Mouse (Mus musculus): ENCODE data around the gene Slf2. TPM values are rescaled to one million over a fixed set of nuclear protein-coding genes. Genes with fewer than 3 reads are reported as not detected.

Slf2 gene
- polyA plus RNA-seq, 1 experiment from 2014 or later, result 11.9 TPM

DNA sequence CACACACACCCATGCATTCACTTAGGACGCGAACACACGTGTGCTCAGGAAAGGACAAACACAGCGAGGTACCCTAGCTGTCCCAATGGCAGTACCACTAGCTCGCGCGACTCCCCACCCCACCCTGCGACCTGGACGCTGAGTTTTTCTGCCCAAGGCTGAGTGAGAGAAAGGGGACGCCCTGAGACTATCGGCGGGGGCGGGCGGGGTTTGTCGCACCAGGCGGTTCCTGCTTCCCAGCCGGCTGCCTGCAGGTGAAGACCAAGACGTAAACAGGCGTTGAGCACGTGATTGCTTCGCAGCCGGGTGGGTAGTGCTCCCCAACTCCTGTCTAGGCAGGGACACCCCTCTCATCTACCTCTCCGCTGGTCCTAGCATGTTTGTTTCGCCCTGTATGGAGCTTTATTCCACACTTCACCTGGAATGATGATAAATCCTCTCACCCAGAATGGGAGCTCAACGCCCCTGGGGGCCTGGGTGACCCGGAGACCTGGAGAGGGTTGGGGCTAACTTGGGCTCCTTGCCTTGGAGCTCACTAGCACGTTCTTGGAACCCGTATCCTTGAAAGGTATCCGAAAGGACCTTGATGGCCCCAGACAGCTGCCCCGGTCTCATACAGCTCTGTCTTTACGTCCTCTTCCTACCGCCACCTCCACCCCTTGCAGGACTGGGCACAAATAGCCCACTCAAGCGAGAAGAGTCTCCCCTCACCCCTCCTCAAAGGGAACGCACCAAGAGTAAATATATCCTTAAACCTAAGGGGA is 84.7 kb downstream of the Slf2 start:
- Histone ChIP-seq H3K36me3 (ENCODE audit: control insufficient read depth, insufficient read depth) (peaks cover 9% of the 10 kb centered on the region), H3K9ac (ENCODE audit: low read depth, low read length) (peak overlapping the region; percentile 21), H3K27me3 (ENCODE audit: control insufficient read depth, insufficient read depth, low read depth, low read length) (no peaks in the 10 kb centered on the region; the same call in none of the 2 replicates), H3K4me1 (ENCODE audit: control insufficient read depth, low read depth, low read length) (peaks cover 24% of the 10 kb centered on the region), H3K4me2 (ENCODE audit: low read depth, low read length) (peak overlapping the region; percentile 89), H3K27ac (ENCODE audit: low read length) (peak overlapping the region; percentile 37), H3K4me3 (ENCODE audit: low read depth, low read length) (peak overlapping the region; percentile 61), H3K9me3 (replicated peaks; ENCODE audit: control insufficient read depth, low read length) (no peaks in the 10 kb centered on the region)
- ATAC-seq (ENCODE audit: low read depth), result peak; percentile 12; the same call in 1 of the 2 replicates
- under 1% methylated on average over 34 of the region's 34 CpGs for WGBS (ENCODE audit: insufficient replicate concordance)

DNA sequence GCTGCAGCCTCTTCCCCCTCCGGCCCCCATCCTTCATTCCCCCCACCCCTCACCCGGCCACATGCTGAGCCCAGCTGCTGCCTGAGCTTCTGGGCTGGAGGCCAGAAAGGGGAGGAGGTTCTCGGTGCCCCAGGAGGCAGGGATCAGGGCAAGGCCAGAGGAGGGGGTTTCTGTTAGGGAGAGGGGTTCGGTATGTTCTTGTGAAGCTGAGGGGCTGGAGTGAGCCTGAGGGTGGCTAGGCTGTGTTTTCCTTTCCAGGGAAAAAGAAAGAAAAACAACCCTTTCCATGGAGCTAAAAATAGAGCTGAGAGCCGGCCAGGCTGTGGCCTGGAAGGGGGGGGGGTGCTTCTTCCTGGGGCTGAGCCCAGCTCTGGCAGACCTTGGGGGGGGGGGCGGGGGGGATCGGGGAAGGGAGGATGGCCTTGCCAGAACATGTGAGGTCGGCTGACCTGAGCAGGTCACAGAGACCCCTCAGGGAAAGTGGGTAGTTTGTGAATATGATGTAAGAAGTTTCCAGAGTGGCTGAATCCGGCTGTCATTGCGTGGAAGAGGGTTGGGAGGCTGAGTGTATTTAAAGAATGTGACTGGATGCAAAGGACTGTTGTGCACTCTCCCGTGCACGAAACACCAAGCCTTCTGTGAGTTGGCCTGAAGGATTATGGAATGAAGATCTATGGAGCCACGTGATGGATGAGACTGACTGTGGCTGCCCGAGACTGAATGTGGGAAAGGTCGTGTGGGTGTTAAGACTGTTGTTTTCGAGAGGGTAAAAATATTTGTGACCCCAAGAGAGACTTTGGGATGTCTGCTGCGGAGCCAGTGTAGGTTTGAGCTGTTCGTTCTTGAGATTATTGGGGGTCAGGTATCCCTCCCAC is 85.6 kb downstream of the Slf2 start:
- H3K4me1 ChIP-seq (ENCODE audit: control insufficient read depth, low read depth, low read length), result peaks cover 24% of the 10 kb centered on the region

DNA sequence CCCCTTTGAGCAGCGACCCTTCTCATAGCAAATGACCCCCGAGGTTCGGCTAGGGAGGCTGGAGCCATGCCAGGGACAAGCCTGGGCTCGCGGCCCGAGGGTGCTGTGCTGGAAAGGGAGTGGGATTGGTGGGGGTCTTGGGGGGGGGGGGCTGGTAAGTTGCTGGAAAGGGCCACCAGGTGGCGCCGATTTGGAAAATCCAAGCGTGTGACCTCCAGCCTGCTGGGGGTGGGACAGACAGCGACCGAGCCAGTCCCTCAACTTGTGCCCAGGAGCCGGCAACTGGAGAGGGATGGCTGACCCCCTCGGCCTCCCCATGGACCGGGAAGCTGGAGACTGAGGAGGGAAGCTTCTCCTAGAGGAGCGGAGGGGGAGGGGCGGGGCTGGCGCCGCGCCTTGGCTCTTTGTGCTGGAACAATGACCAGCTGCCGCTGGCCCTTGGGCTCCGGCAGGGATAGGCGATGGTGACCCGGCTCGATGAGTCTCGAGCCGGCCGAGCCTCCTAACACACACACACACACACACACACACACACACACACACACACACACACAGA is 86.3 kb downstream of the Slf2 start:
- peak overlapping the region; percentile 53 for H3K27ac ChIP-seq (ENCODE audit: low read length)
- peak; percentile 12; the same call in 1 of the 2 replicates for ATAC-seq (ENCODE audit: low read depth)
- peaks cover 24% of the 10 kb centered on the region for H3K4me1 ChIP-seq (ENCODE audit: control insufficient read depth, low read depth, low read length)
- no peaks in the 10 kb centered on the region for H3K36me3 ChIP-seq (ENCODE audit: control insufficient read depth, insufficient read depth)
- whole genome bisulfite sequencing (ENCODE audit: insufficient replicate concordance), result 1% methylated on average over 22 of the region's 27 CpGs
- H3K9me3 ChIP-seq (replicated peaks; ENCODE audit: control insufficient read depth, low read length), result no peaks in the 10 kb centered on the region
- no peaks in the 10 kb centered on the region; the same call in none of the 2 replicates for H3K27me3 ChIP-seq (ENCODE audit: control insufficient read depth, insufficient read depth, low read depth, low read length)
- H3K4me2 ChIP-seq (ENCODE audit: low read depth, low read length), result peak overlapping the region; percentile 89
- peak overlapping the region; percentile 61 for H3K4me3 ChIP-seq (ENCODE audit: low read depth, low read length)
- H3K9ac ChIP-seq (ENCODE audit: low read depth, low read length), result peak overlapping the region; percentile 52

More for the DNA sequence above, 85.6 kb downstream of the Slf2 start:
- Histone ChIP-seq H3K4me3 (ENCODE audit: low read depth, low read length) (peak overlapping the region; percentile 61), H3K4me2 (ENCODE audit: low read depth, low read length) (peak overlapping the region; percentile 89), H3K9ac (ENCODE audit: low read depth, low read length) (peak overlapping the region; percentile 21; the same call in 1 of the 2 replicates), H3K36me3 (ENCODE audit: control insufficient read depth, insufficient read depth) (peaks cover 2% of the 10 kb centered on the region; the same call in 1 of the 2 replicates), H3K27me3 (ENCODE audit: control insufficient read depth, insufficient read depth, low read depth, low read length) (no peaks in the 10 kb centered on the region; the same call in none of the 2 replicates), H3K27ac (ENCODE audit: low read length) (peak overlapping the region; percentile 49), H3K9me3 (replicated peaks; ENCODE audit: control insufficient read depth, low read length) (no peaks in the 10 kb centered on the region)
- no peak for ATAC-seq (ENCODE audit: low read depth)
- 2% methylated on average over 16 of the region's 18 CpGs for WGBS (ENCODE audit: insufficient replicate concordance)

DNA sequence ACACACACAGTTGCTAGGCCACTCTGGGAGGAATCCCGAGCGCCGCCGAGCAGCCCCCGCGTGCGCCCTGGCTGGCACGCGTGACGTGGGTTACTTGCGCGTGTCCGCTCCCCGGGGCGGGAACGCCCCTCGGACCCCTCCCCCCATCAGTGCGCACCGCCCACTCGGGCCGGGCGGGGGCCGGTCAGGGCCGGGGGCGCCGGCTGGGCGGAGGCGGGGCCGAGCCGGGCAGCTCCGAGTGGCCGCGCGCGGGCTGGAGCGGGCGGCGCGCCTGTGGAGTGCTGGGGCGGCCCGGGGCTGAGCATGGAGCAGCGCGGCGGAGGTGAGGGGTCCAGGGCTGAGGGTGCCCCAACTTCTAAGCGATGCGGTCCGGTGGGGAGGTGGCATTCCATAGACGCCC is 87.0 kb downstream of the Slf2 start:
- WGBS (ENCODE audit: insufficient replicate concordance), result 0% methylated on average over 40 of the region's 48 CpGs
- no peaks in the 10 kb centered on the region; the same call in none of the 2 replicates for H3K27me3 ChIP-seq (ENCODE audit: control insufficient read depth, insufficient read depth, low read depth, low read length)

DNA sequence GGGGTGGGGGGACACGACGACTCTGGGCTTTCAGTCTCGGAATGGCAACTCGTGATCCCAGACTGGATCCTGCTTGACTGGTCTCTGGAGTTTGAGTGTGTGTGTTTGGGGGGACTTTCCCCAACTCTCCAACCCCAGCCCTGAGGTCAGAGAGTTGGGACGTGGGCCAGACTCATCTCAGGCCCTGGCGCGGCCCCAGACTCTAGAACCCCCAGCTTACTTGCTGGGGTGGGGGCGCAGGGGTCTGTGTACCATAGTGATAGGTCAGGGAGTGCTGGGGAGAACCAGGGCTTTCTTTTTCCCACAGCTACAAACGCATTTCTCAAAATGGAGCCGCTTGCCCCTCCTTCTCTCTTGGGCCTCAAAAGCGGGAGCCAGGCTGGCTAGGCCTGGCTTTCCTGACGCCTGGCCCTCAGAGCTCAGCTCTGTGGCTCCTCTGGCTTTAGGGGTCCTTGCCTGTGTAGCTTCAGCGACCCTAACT is 87.4 kb downstream of the Slf2 start:
- peaks cover 24% of the 10 kb centered on the region for H3K4me1 ChIP-seq (ENCODE audit: control insufficient read depth, low read depth, low read length)
- H3K9me3 ChIP-seq (replicated peaks; ENCODE audit: control insufficient read depth, low read length), result no peaks in the 10 kb centered on the region
- H3K4me3 ChIP-seq (ENCODE audit: low read depth, low read length), result peak overlapping the region; percentile 61
- H3K36me3 ChIP-seq (ENCODE audit: control insufficient read depth, insufficient read depth), result no peaks in the 10 kb centered on the region
- peak overlapping the region; percentile 58; the same call in 1 of the 2 replicates for H3K27ac ChIP-seq (ENCODE audit: low read length)
- ATAC-seq (ENCODE audit: low read depth), result no peak
- peak overlapping the region; percentile 89 for H3K4me2 ChIP-seq (ENCODE audit: low read depth, low read length)
- 13% methylated on average over 13 of the region's 13 CpGs for WGBS (ENCODE audit: insufficient replicate concordance)
- H3K27me3 ChIP-seq (ENCODE audit: control insufficient read depth, insufficient read depth, low read depth, low read length), result no peaks in the 10 kb centered on the region; the same call in none of the 2 replicates
- peak overlapping the region; percentile 55 for H3K9ac ChIP-seq (ENCODE audit: low read depth, low read length)

More for the DNA sequence above, 87.0 kb downstream of the Slf2 start:
- peak overlapping the region; percentile 89 for H3K4me2 ChIP-seq (ENCODE audit: low read depth, low read length)
- H3K9me3 ChIP-seq (replicated peaks; ENCODE audit: control insufficient read depth, low read length), result no peaks in the 10 kb centered on the region
- H3K36me3 ChIP-seq (ENCODE audit: control insufficient read depth, insufficient read depth), result no peaks in the 10 kb centered on the region
- peak overlapping the region; percentile 55 for H3K9ac ChIP-seq (ENCODE audit: low read depth, low read length)
- peaks cover 24% of the 10 kb centered on the region for H3K4me1 ChIP-seq (ENCODE audit: control insufficient read depth, low read depth, low read length)
- ATAC-seq (ENCODE audit: low read depth), result peak; percentile 51
- H3K4me3 ChIP-seq (ENCODE audit: low read depth, low read length), result peak overlapping the region; percentile 61
- H3K27ac ChIP-seq (ENCODE audit: low read length), result peak overlapping the region; percentile 58; the same call in 1 of the 2 replicates

DNA sequence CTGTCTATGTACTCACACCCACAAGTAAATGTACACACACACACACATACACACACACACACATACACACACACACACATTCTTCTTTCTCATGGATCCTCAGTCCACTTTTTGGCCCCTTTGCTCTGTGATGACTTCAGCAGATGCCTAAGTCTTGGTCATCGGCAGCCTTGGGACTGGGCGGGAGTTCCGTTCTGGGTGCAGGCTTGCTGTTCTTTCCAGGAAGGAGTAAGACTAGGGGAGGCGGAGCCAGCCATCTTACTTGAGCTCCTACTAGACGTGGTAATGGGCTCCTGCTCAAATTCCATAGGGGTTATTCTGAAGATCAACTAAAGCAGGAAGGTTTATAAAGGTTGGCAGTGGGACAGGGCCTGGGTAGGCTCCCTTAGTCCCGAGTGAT is 89.4 kb downstream of the Slf2 start:
- no peak for ATAC-seq (ENCODE audit: low read depth)
- Histone ChIP-seq H3K4me3 (ENCODE audit: low read depth, low read length) (no peak overlapping the region), H3K9me3 (replicated peaks; ENCODE audit: control insufficient read depth, low read length) (no peaks in the 10 kb centered on the region), H3K27ac (ENCODE audit: low read length) (no peak overlapping the region), H3K27me3 (ENCODE audit: control insufficient read depth, insufficient read depth, low read depth, low read length) (no peaks in the 10 kb centered on the region; the same call in none of the 2 replicates), H3K36me3 (ENCODE audit: control insufficient read depth, insufficient read depth) (peaks cover under 1% of the 10 kb centered on the region; the same call in 1 of the 2 replicates), H3K4me1 (ENCODE audit: control insufficient read depth, low read depth, low read length) (peaks cover 7% of the 10 kb centered on the region), H3K9ac (ENCODE audit: low read depth, low read length) (no peak overlapping the region), H3K4me2 (ENCODE audit: low read depth, low read length) (no peak overlapping the region)
- 59% methylated on average over 6 of the region's 6 CpGs for WGBS (ENCODE audit: insufficient replicate concordance)

DNA sequence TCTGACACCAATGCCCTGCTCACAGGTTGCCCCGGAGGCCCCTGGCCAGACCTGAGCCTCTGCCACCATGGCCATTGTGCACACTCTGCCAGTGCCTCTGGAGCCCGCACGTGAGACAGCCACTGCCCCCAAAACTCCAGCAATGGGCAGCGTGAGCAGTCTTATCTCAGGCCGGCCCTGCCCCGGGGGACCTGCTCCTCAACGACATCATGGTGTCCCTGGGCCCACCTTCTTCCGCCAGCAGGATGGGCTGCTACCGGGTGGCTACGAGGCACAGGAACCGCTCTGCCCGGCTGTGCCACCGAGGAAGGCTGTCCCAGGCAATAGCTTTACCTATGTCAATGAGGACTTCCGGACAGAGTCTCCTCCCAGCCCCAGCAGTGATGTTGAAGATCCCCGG is 90.4 kb downstream of the Slf2 start:
- H3K9ac ChIP-seq (ENCODE audit: low read depth, low read length), result no peak overlapping the region
- no peak overlapping the region for H3K27ac ChIP-seq (ENCODE audit: low read length)
- peaks cover 6% of the 10 kb centered on the region; the same call in 1 of the 2 replicates for H3K36me3 ChIP-seq (ENCODE audit: control insufficient read depth, insufficient read depth)
- no peak overlapping the region for H3K4me2 ChIP-seq (ENCODE audit: low read depth, low read length)
- H3K4me3 ChIP-seq (ENCODE audit: low read depth, low read length), result no peak overlapping the region
- no peaks in the 10 kb centered on the region; the same call in none of the 2 replicates for H3K27me3 ChIP-seq (ENCODE audit: control insufficient read depth, insufficient read depth, low read depth, low read length)
- peaks cover 7% of the 10 kb centered on the region for H3K4me1 ChIP-seq (ENCODE audit: control insufficient read depth, low read depth, low read length)
- 71% methylated on average over 15 of the region's 15 CpGs for WGBS (ENCODE audit: insufficient replicate concordance)
- no peaks in the 10 kb centered on the region for H3K9me3 ChIP-seq (replicated peaks; ENCODE audit: control insufficient read depth, low read length)
- ATAC-seq (ENCODE audit: low read depth), result no peak

DNA sequence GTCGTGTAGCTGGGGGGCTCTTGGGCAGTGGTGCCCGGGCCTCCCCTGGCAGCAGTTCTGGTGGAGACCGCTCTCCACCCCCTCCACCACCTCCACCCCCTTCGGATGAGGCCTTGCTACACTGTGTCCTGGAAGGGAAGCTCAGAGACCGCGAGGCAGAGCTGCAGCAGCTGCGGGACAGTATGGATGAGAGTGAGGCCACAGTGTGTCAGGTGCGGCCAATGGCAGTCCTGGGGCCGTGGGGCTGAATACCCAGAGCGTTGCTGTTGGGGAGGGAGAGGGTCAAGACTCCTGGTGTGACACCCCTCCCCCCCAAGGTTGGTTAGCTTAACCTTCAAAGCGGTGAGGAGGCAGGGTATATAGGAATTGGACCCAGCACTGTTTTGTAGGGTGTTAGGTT is 93.0 kb downstream of the Slf2 start:
- no peak for ATAC-seq (ENCODE audit: low read depth)
- H3K4me1 ChIP-seq (ENCODE audit: control insufficient read depth, low read depth, low read length), result no peaks in the 10 kb centered on the region
- no peak overlapping the region for H3K27ac ChIP-seq (ENCODE audit: low read length)
- no peak overlapping the region for H3K9ac ChIP-seq (ENCODE audit: low read depth, low read length)
- H3K9me3 ChIP-seq (replicated peaks; ENCODE audit: control insufficient read depth, low read length), result no peaks in the 10 kb centered on the region
- no peak overlapping the region for H3K4me2 ChIP-seq (ENCODE audit: low read depth, low read length)
- no peaks in the 10 kb centered on the region for H3K27me3 ChIP-seq (ENCODE audit: control insufficient read depth, insufficient read depth, low read depth, low read length)
- WGBS (ENCODE audit: insufficient replicate concordance), result 72% methylated on average over 11 of the region's 11 CpGs
- H3K4me3 ChIP-seq (ENCODE audit: low read depth, low read length), result no peak overlapping the region
- peaks cover 6% of the 10 kb centered on the region; the same call in 1 of the 2 replicates for H3K36me3 ChIP-seq (ENCODE audit: control insufficient read depth, insufficient read depth)
